Mouse (Mus musculus): ENCODE results near the gene Vmn2r34.
"Not testable (repeated sequence)": the region's sequence is repeated elsewhere in the genome, so short reads cannot be mapped to it uniquely, and the experiment has no call there.

Vmn2r34 gene

GRCm38 (mm10) chr7:7689413-7689812, at the start of gene Vmn2r34:
Gene Vmn2r34, minus strand, starts transcription at chr7:7689513.
- in situ Hi-C loops (cut with MboI, MseI), result not testable (repeated sequence)

GRCm38 (mm10) chr7:7674032-7674431, 15.3 kb downstream of the Vmn2r34 start:
- in situ Hi-C loops (cut with MboI, MseI), result loop anchor here (10.0 kb wide), 1 partner anchor 1531 kb away; no protein-coding TSS in a partner anchor

Measured in T-helper 1 cell (primary cell).